Mouse (Mus musculus): ENCODE data around the gene Zfp61. TPM values are rescaled to one million over a fixed set of nuclear protein-coding genes. Genes with fewer than 3 reads are reported as not detected.

Gene Zfp61
- total RNA-seq, 2 experiments from 2014 or later: 4.2 to 6.6 TPM

DNA sequence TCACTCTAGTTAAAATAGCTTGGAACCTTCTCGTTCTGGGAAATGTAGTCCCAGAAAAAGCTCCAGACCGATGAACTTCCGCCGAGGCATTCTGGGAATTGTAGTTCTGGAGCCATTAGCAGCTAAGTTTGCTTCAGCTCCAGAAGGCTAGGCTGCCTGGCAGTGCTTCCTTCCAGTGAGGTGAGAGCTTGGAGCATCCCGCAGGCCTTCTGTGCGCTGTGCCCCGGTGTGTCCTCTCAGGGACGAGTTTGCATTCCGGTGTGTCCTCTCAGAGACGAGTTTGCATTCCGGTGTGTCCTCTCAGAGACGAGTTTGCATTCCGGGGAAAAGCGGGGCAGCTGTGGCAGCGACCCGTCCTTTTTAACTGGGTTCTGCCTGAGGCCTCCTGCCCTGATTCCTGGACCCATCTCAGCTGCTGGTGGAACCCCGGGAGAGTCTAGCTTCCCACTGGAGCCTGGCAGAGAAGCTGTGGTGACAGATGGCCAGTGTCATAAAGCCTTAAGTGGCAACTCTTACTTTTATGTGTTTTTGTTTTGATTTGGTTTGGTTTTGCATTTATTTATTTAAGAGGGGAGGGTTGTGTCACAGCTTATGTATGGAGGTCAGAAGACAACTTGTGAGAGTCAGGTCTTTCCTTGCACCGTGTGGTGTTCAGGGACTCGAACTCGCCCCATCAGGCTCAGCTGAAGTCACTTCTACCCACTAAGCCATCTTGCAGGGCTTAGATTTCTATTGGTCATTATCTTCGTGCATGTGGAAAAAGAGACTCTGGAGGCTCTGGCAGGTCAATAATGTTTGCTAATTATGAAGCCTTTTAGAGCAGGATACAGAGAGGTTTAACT lies 46.2 kb downstream of the Zfp61 start, which contains the start of gene Zfp108:
Zfp108 (plus strand) TSS at position 162 of the 842 bp plus-strand sequence.
- peak; percentile 80 for DNase-seq

DNA sequence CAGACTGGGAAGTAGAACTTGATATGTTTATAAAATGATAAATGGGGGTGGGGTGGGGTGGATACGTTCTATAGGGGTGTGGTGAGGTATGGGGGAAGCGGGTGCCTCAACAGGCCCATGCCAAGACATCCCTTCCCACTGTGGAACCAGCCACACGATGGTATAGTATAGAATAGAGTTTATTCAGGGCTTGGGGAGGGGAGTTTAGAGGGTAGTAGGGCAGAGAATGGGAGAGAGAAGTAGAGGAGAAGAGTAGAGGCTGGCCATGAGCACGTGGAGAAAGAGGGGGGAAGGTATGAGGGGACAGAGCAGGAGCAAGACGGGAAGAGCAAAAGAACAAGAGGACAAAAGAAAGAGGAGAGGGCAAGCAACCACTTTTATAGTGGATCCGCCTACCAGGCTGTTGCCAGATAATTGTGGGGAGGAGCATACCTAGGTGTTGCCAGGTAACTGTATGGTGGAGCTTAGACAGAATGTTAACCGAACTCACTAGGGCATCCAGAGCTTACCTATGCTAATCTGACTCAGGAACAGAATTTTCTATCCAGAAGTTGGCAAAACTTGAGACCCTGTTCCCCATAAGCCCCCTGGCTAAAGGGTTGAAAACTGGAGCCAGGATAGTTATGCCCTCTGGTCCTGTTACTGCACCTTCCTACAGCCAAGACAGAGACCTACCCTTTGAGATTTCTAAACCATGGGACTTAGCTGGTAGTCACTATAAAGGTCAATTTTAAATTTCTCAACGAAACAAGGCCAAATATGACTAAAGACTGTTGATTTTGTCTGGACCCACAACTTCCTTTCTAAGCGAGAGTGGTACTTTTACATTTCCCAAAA lies 47.0 kb downstream of the Zfp61 start:
- DNase-seq: no peak

Small RNA genes lying within 50 kb of the gene (microRNA-seq; reads per million reads assigned to microRNA genes)
- gene Gm27592: 0 reads per million in 2 experiments

Other genes starting within 250 kb of the Zfp61 start
- not detected for gene Vmn1r183, start 248.0 kb downstream of the Zfp61 start, total RNA-seq (2021)
- 10 to 100 TPM; 11.1 to 11.3 TPM for gene Zfp180, start 219.3 kb downstream of the Zfp61 start, total RNA-seq (2021)
- 1 to 10 TPM; 2.2 to 3.4 TPM for gene Zfp112, start 188.9 kb downstream of the Zfp61 start, total RNA-seq (2021)
- gene Zfp235, start 167.1 kb downstream of the Zfp61 start, total RNA-seq (2021): 1 to 10 TPM; 4.1 to 5.1 TPM
- under 1 TPM; 0.23 to 0.76 TPM for gene Zfp114, start 126.2 kb downstream of the Zfp61 start, total RNA-seq (2021)
- 10 to 100 TPM in 1 of 2 experiments, 1 to 10 TPM in 1; 8.2 to 10.3 TPM for gene Zfp111, start 89.8 kb downstream of the Zfp61 start, total RNA-seq (2021)
- 1 to 10 TPM; 1.1 to 1.2 TPM for gene Zfp109, start 63.7 kb downstream of the Zfp61 start, total RNA-seq (2021)
- gene Zfp108, start 46.4 kb downstream of the Zfp61 start, total RNA-seq (2021): 1 to 10 TPM; 1.2 to 1.4 TPM
- 1 to 10 TPM; 3.7 to 4.8 TPM for gene Zfp93, start 30.8 kb downstream of the Zfp61 start, total RNA-seq (2021)
- gene Zfp94, start 15.4 kb upstream of the Zfp61 start, total RNA-seq (2021): 1 to 10 TPM; 1.0 to 1.8 TPM
- gene Tescl, start 32.7 kb upstream of the Zfp61 start, total RNA-seq (2021): under 1 TPM; 0.32 to 0.33 TPM
- gene Lypd5, start 48.0 kb upstream of the Zfp61 start, total RNA-seq (2021): not detected
- gene Kcnn4, start 69.0 kb upstream of the Zfp61 start, total RNA-seq (2021): 1 to 10 TPM; 1.0 TPM
- 10 to 100 TPM; 15.0 to 15.5 TPM for gene Smg9, start 98.4 kb upstream of the Zfp61 start, total RNA-seq (2021)
- not detected for gene Irgc1, start 151.1 kb upstream of the Zfp61 start, total RNA-seq (2021)
- gene Plaur, start 161.3 kb upstream of the Zfp61 start, total RNA-seq (2021): 10 to 100 TPM in 1 of 2 experiments, 1 to 10 TPM in 1; 6.4 to 10.4 TPM
- 10 to 100 TPM; 11.9 to 12.5 TPM for gene Cadm4, start 180.8 kb upstream of the Zfp61 start, total RNA-seq (2021)
- gene Zfp428, start 205.8 kb upstream of the Zfp61 start, total RNA-seq (2021): 10 to 100 TPM; 17.3 to 18.5 TPM
- not detected for gene AC161166.1, start 211.2 kb upstream of the Zfp61 start, total RNA-seq (2021)
- 10 to 100 TPM; 16.7 to 17.2 TPM for gene Irgq, start 229.5 kb upstream of the Zfp61 start, total RNA-seq (2021)
- not detected for gene Pinlyp, start 244.9 kb upstream of the Zfp61 start, total RNA-seq (2021)
- gene Xrcc1, start 245.1 kb upstream of the Zfp61 start, total RNA-seq (2021): 10 to 100 TPM; 42.0 to 43.9 TPM

Measured in heart, postnatal 4 days (tissue).